Mouse (Mus musculus): ENCODE results near the gene Hoxd1.

Gene Hoxd1

GRCm38 (mm10) chr2:74749337-74750121 is 13.3 kb upstream of the Hoxd1 start:
- DNase-seq, result peak; percentile 51

- no peak for DNase-seq
Observed at GRCm38 (mm10) chr2:74750731-74751250, 12.0 kb upstream of the Hoxd1 start.

GRCm38 (mm10) chr2:74751861-74752260 is 10.9 kb upstream of the Hoxd1 start:
- no peak for DNase-seq

GRCm38 (mm10) chr2:74752431-74753174 is 10.2 kb upstream of the Hoxd1 start:
- DNase-seq, result no peak

- DNase-seq, result no peak
Observed at GRCm38 (mm10) chr2:74753175-74753523, 9.6 kb upstream of the Hoxd1 start.

GRCm38 (mm10) chr2:74753711-74754110 is 9.1 kb upstream of the Hoxd1 start:
- no peak for DNase-seq

GRCm38 (mm10) chr2:74760146-74760545 is 2.6 kb upstream of the Hoxd1 start:
- no peak for DNase-seq

GRCm38 (mm10) chr2:74761941-74762340 is 839 bp upstream of the Hoxd1 start:
- DNase-seq, result no peak

GRCm38 (mm10) chr2:74763245-74763735 is 510 bp downstream of the Hoxd1 start:
- DNase-seq, result peak; percentile 32

GRCm38 (mm10) chr2:74763976-74764375 is 1.2 kb downstream of the Hoxd1 start:
- DNase-seq, result no peak

GRCm38 (mm10) chr2:74774359-74774758 is 11.6 kb downstream of the Hoxd1 start:
- DNase-seq, result no peak

GRCm38 (mm10) chr2:74777536-74778275 is 14.9 kb downstream of the Hoxd1 start:
- DNase-seq, result no peak

- DNase-seq, result no peak
Observed at GRCm38 (mm10) chr2:74781386-74781785, 18.6 kb downstream of the Hoxd1 start.

- DNase-seq, result no peak
Observed at GRCm38 (mm10) chr2:74795531-74795930, 32.8 kb downstream of the Hoxd1 start.

GRCm38 (mm10) chr2:74808431-74808830 is 45.7 kb downstream of the Hoxd1 start:
- DNase-seq, result no peak
